Mouse (Mus musculus) CD4-positive helper T cell, adult 2 months (primary cell): ENCODE measurements around the gene Cd19.
"Not testable (repeated sequence)": the region's sequence is repeated elsewhere in the genome, so short reads cannot be mapped to it uniquely, and the experiment has no call there.

Source experiments
- DNase-seq: peaks from one replicate; pipeline ENCODE4 v3.0.0-alpha.2; 2012; ENCODE audit warnings: low read depth, missing footprints, low spot score

Gene Cd19

DNA sequence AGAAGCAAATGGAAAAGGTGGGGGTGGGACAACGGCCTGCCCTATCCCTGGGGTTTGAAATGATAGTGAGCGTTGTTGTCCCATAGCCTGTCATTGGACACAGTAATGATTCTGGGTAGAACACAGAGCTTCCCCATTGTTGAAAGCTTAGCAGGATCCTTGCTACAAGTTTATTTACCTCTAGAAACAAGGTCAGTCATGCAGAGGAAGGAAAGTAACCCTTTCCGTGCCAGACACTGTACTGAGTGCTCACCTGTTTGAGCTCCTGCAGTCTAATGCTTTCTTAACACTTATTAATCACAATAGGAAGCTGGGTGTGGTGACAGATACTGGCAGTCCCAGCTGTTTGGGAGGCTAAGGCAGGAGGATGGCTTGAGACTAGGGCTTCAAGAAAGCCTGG lies 21.1 kb upstream of the Cd19 start:
- no peak for DNase-seq

- DNase-seq, result no peak
These were observed 20.0 kb upstream of the Cd19 start for GRCm38 (mm10) chr7:126434726-126435125.

DNA sequence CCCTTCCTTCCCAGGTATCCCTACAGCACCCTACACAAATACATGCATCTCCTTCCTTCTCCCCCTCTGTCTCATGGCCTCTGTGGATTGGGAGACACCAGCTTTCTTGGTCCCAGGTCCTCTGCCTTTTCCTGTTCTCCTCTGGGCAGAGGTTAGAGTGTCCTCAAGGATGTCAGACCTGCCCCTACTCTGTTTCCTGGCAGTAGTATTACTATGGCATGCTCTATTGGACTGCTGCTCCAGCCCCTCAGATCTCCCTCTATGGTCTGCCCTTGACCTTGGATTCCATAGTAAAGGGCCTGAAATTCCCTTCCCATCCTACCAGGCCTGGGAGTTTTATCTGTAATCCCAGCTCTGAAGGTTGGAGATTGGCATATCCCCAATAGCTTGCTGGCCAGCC lies 15.5 kb upstream of the Cd19 start:
- no peak for DNase-seq

DNA sequence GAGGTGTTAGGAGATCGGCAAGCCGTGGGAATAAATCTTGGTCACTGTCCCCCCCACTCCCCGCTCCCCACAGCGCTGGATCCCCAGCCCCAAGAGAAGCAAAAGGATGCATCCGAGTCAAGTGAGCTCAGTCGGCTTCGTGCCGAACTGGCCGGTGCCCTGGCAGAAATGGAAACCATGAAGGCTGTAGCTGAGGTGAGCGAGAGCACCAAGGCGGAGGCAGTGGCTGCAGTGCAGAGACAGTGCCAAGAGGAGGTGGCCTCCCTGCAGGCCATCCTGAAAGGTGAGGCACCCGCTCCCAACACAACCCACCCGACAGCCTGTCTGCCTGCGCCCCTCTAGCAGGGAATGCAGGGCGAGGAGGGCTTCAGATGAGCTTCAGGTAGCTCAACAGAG lies 14.8 kb upstream of the Cd19 start:
- no peak for DNase-seq

DNA sequence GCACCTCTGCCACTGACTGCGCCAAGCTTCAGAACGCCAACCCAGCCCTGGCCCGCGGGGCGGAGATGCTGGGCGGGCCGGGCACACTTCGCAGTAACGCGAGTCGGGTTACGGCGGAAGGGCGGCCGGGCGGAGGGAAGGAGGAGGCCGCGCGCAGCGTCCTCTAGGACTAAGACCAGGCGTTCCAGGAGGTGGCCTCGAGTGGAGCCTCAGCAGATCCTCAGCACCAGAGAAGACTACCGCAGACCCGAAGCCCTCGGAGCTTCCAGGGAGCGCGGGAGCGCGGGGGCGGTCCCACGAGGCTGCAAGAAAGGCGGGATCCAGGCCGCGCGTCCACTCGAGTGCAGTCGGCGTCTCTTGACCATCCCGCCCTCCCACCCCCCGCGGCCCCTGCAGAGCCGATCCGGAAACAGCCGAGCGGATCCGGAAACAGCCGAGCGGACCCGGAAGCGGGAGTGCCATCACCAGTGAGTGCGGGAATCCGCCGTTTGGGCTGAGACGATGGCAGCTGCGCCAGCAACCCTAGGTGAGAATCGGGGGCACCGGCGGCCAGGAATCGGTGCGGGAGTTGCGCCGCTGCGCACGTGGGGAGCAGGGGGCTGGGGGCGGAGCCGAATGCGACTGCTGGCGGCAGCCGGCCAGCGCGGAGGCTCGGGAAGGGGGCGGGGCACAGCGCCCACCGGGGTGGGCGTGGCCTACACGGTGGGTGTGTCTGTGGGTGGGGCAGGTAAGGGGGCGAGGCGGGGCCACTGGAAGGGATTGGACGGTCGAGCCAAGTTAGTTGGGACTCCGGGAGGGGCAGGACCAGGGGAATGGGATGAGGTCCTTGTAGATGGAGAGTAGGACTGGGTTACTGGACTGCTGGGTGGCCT lies 14.2 kb upstream of the Cd19 start, which contains the start of gene Rabep2:
TSS of gene Rabep2 (plus strand) at position 129 of the 872 bp plus-strand sequence.
- DNase-seq, result peak; percentile 86

DNA sequence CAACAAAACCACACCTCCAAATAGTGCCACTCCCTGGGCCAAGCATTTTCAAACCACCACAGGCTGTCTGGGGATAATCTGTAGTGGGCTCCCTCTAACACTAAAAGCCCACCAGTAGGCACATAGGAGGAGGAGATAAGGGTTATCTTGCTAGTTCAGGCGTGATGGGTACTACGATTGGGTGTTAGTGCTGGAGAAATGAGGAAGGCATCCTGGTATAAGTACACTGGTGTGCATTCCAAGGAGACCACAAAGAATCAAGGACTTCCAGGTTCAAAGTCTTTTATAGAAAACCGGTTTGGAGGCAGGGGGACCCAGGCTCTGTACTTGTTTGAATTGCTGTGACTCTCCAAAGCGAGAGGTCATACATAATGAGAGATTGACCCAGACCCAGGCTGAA lies 13.5 kb upstream of the Cd19 start:
- DNase-seq, result no peak

GRCm38 (mm10) chr7:126427323-126427860 lies 12.7 kb upstream of the Cd19 start:
- DNase-seq, result no peak

DNA sequence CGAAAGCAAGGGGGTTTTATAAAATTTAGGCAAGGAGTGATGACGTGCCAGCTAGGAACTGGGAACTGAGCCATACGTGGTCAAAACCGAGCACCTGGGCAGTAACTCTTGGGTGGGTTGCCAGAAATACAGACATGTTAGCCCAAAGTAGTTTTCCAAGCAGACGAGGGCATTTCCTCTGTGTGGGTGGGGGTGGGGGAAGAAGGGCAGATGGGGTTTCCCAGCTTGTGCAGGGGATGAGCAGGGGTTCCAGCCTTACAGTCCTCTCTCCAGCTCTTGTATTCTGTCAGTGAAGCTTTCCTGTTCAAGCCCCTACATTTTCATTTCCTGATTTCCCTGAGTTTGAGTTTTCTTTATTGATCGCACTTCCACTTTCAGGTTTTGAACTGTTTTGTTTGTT lies 9.5 kb upstream of the Cd19 start:
- DNase-seq, result no peak

- DNase-seq, result peak; percentile 23
These were observed 7.1 kb upstream of the Cd19 start for GRCm38 (mm10) chr7:126421756-126422155.

GRCm38 (mm10) chr7:126418496-126418895 lies 3.8 kb upstream of the Cd19 start:
- DNase-seq, result no peak

DNA sequence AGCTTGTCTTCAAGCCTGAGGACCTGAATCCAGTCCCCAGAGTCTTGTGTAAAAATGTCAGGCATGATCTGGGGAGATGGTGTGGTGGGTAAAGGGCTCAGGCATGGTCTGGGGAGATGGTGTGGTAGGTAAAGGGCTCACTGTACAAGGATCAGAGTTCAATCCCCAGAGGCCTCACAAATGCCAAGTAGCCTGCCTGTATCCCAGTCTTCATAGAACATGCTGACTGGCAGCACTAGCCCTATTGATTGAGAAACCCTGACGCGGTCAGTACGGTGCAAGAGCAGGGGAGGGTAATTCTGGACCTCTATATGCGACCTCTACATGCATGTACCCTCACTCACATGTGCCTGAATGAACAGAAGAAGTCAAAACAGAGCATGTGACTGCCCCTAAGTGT lies 2.9 kb upstream of the Cd19 start:
- no peak for DNase-seq

DNA sequence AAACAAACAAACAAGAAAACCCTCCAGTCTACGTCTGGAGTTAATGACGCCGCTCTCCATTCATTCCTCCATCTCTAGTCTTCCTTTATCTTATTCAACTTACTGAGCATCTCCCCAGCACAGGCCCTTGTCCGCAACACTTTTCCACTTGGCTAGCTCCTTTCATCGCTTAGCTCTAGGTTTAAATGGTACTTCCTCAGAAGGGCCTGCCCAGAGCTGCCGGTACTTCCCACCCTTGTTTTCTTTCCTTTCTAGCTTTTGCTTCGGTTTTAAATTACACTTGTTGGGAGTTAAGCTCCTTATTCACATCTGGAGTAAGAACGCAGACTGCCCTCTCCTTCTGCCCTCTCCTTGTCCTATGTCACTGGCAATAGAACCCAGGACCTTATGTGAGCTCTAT lies 2.4 kb upstream of the Cd19 start:
- no peak for DNase-seq

DNA sequence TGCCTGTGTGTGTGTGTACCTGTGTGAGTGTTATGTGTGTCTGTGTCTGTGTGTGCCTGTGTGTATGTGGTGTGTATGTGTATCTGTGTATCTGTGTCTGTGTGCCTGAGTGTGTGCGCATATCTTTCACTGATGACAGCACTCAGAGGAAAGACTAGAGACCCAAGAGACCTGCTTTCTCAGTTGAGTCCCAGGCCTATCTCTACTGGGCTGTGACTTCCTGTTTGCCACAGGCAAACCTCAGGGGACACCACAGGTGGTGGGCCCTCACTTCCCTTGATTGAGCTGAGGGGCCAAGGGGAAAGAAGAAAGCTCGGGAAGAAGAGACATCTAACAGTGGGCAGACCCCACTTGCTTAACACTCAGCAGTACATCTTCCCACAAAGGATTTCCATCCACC lies 1.9 kb upstream of the Cd19 start:
- no peak for DNase-seq

- DNase-seq, result no peak
These were observed 3.6 kb downstream of the Cd19 start for GRCm38 (mm10) chr7:126411061-126411460.

GRCm38 (mm10) chr7:126408686-126409085 lies 6.0 kb downstream of the Cd19 start:
- no peak for DNase-seq

DNA sequence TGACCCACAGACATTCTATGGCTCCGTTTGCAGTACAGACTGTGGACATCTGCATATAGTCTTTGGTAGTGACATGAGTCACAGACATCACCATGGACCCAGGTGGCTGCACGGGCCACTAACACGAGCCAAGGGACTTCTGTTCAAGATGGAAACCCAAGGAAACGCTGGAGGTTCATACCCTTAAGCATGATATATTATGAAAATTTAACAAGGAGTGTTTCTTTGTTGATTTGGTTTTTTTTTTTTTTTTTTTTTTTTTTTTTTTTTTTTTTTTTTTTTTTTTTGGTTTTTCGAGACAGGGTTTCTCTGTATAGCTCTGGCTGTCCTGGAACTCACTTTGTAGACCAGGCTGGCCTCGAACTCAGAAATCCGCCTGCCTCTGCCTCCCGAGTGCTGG lies 12.2 kb downstream of the Cd19 start:
- not testable (repeated sequence) for DNase-seq

GRCm38 (mm10) chr7:126399548-126399947 lies 15.1 kb downstream of the Cd19 start:
- DNase-seq, result peak; percentile 85

GRCm38 (mm10) chr7:126397822-126398221 lies 16.9 kb downstream of the Cd19 start:
- no peak for DNase-seq

- no peak for DNase-seq
These were observed 17.5 kb downstream of the Cd19 start for GRCm38 (mm10) chr7:126397221-126397620.

DNA sequence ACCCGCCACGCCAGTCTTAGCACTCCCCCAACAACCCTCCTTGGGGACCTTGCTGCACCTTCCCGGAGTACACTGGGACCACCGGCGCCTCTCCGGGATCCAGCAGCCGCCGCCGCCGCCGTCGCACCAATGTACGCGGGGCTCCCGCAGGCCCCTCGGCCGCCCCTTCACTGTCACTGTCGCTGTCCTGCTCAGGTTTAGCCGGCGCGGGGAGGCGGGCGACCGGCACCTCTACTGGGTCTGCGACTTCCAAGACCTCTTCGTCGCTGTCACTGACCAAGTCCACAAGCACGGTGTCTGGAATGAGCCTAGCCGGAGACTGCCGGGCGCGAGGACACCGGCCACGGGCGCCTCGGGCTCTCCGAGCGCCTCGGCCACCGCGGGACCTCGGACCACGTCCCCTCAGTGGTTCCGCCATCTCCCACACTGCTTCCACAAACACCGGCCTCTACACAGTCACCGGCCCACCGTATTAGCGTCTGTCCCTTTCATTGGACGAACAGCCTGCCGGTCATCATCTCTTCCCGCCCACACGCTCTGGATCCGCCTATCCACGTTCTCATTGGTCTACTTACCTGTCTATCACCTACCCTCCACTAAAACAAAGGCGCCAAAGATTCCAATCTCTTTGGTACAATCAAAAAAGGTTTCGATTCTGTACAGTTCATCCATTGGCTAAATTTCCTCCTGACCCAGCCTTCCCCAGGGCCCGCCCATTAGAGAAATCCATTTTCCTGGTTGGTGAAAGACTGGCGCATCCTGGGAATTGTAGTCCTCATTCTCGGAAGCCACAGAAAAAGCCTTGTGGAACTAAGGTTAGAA lies 18.2 kb downstream of the Cd19 start, which contains the start of gene Nfatc2ip:
TSS of gene Nfatc2ip (minus strand) at position 440 of the 822 bp plus-strand sequence.
- peak; percentile 97 for DNase-seq

GRCm38 (mm10) chr7:126392086-126392884 lies 22.4 kb downstream of the Cd19 start:
- DNase-seq, result not testable (repeated sequence)
